Mouse (Mus musculus) spleen, postnatal 10 days (tissue): ENCODE measurements around the gene Akr1c20.

Experiments used
- DNase-seq, 2 experiments: peaks; one replicate each; pipeline ENCODE4 v3.0.0; 2021 to 2022; ENCODE audit warnings: low spot score in 2 of 2

The Akr1c20 gene

DNA sequence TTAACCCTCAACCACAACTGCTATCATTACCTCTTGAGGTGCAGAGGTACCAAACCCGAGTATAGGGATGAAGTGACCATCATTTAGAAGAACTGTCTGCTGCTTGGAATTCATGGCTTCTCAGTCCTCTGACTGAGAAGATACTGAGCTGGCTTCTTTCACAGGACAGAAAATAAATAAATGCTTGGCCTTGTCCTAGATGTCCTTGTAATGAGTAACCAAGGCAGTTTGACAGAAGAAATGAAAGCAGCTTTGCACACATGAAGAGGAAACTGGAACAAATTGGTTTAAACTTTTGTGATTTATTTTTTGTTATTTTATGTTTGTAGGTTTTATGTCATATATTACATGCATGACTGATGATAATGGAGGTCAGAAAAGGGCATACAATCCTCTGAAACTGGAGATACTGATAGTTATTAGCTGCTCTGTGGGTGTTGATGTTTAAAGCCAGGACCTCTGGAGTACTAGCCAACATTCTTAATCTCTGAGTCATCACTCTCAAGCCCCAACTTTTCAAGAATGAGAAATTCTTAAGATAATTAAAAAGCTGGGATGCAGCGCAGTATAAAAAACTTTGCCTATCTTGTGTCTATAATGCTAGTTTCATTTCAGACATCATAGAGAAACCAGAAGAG is at the start of gene Akr1c20:
Gene Akr1c20, minus strand, starts transcription at position 145 of the 638 bp plus-strand sequence.
- no peak for DNase-seq

DNA sequence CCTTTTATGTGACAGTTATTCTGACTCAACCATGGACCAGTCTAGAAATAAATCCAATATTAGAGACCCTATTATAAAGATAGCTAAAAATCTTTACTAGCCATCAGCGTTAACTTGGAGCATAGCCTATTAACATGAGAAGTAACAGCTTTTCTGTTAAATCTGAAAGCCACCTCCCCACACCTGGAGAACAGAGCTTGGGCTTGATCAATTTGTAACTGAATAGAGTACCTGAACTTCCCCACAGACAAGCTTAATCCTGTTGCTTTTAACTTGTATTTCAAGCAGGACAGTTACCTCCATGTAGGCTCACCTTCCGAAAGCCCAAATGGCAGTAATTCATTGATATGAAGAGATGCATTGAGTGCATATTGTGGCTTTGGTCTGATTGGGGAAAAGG is 42.9 kb upstream of the Akr1c20 start:
- DNase-seq, result no peak

DNA sequence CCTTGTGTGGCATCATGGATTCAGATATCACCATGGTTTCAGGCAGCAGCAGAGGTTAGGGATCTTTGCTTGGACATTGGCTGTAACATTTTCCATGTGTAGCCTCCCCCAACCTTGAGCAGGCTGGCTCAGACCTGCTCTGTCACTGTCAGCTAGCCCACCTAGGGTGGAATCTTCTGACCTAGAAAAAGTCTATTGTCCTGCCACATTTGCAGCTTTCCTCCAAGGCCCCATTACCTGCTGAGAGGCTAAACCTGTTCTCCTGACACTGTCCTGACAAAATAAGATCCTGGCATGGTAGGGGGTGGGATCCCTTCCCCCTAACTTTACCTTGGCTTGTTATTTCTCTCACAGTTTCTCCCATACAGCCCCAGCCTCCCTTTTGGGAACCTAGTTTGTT is 37.4 kb upstream of the Akr1c20 start:
- no peak for DNase-seq

DNA sequence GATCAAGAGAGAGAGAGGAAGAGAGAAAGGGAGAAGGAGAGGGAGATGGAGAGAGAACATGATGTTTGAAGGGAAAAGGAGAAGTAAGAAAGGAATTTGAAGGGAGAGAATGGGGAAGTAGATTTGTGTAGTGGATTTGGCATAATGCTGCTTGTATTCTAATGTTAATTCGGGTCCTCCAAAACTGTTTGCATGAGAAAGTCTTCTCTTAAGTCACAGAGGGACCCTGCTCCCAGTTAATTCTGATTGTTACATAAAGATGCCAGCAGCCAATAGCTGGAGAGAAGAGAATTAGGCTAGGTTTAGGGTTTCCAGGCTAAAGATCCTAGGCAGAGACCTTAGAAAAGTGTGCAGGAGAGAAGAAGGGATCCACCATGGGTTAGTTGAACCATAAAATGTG is 36.0 kb upstream of the Akr1c20 start:
- DNase-seq, result no peak

DNA sequence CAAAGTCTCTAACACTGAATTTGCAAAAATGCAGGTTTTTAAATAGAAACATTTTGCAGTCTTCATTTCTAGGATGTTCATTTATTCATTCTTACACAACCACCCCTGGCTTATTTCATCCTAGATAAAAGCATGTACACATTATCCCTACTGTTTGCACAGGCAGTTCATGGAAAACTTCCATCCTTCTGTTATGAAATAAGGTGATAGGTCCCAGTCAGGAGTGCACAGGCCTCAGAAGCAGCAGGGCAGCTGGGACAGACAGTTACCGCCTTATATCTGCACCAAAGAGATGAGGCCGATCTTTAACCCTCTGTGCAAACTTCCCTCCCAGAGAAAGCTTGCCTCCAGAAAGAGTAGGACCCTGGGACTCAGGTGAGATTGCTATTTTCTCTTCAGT is 8.3 kb downstream of the Akr1c20 start:
- no peak for DNase-seq

DNA sequence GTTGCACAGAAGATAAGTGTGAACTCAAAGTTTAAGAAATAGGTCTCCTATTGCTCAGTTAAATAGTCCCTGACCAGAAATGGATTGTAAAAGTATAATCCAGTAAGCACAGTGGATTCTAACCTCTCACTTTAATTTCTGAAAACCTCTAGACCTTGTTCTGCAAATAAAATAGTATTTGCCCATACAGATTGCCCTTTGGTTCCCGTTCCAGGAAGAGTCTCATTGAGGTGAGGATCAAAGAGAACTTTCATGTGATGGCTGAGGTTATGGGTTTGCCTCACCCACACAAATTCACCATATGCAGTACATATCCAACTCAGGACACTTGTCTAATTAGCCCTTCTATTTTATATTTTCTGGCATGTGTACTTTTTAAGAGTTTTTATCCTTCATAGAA is 55.2 kb downstream of the Akr1c20 start:
- DNase-seq, result no peak

DNA sequence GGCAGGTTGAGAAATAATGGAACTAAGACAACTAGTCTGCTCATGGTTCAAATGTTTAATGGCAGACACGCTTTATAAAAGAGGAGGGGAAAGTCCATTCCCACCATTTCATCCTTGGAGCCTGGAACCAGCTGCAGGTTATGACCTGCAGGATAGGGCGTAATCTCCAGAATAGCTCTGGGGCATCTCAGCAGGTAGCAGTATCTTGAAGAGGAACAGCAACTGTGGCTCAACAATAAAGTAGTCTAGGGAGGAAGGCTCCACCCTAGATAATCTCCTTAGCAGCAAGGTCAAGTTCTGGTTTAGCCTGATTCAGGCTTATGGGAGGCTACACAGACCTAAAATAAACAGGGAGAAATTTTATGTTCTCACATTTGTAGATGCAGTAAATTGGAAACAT is 57.5 kb downstream of the Akr1c20 start:
- DNase-seq, result no peak
